Mouse (Mus musculus): ENCODE results near the gene Oasl2.
A peak's percentile ranks its signal among the peaks of the same experiment; 100 is the strongest.
"Not testable (repeated sequence)": the region's sequence is repeated elsewhere in the genome, so short reads cannot be mapped to it uniquely, and the experiment has no call there.

Gene Oasl2

DNA sequence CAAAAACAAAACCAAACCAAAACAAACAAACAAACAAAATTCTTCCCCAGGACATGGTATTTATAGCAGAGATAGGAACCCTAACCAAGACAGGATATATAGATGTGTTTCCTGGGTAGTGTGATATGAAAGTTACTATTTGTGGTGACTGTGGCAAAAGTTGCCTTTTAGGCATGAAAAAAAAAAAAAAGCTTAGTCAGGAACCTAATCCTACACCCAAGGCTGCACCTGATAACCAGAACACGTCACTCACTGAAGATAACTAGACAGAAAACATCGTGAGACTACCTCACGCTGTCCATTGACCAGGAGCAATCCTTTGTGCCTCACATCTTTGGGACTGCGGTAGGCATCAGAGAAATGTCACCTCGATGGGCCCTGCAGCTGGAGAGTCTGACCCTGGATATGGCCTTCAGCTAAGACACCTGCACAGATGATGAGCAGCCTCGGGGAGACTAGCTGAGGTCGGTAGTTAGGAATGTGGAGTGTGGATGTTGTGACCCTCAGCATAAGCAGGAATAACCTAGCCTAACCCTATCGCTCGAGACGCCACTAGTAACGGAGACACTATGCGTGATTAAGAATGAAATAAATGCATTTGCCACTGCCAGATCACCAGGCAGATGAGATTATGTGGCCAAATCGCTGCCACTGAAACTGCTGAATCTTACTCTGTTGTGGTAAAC is at the start of gene Oasl2:
Gene Oasl2, plus strand, starts transcription at position 249 of the 686 bp plus-strand sequence.
- no peak for DNase-seq (ENCODE audit: low spot score)

DNA sequence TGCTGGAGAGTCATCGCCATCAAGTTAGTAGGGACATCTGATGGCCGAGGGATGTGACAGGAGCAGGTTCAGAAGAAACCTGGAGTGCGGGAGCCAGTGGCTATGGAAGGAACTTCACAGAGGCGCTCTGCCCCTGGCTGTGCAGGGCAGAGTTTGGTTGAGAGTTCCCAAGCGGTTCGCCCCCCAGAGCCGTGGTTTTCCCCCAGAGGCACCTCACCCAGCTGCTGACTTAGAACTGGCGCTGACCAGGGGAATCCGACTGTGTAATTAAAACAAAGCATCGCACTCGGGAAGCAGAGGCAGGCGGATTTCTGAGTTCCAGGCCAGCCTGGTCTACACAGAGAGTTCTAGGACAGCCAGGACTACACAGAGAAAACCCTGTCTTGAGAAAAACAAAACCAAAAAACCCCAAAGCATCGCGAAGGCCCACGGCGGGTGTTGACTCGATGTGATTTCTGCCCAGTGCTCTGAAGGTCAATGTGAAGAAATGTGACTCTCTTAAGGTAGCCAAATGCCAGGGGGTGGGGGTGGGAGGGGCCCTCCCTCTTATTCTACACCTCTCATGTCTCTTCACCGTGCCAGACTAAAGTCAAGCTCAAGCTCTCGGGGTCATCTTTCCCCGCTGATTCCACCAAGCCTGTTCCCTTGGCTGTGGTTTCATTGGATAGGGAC is 45.0 kb upstream of the Oasl2 start:
- DNase-seq (ENCODE audit: low spot score) = no peak

DNA sequence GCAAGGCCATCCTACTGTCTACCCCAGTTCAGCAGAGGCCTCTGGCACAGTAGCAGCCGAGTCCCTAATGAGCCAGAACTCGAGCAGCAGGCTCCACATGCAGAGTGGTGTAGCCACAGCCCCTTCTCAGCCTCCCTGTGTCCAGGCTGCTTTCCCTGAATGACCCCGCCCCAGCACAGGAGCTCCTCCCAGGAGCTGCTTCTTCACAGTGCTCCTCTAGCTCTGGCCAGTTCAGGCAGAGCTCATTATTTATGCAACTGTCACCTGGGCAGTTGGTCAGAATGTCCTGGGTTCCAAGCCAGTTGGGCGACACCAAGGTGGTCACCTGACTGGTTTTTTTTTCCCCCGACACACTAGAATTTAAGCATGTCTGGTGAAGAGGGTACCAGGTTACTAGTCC is 43.4 kb upstream of the Oasl2 start, which contains the start of gene 4930519G04Rik:
Gene 4930519G04Rik, plus strand, starts transcription at position 301 of the 400 bp plus-strand sequence.
- DNase-seq (ENCODE audit: low spot score) = not testable (repeated sequence)

DNA sequence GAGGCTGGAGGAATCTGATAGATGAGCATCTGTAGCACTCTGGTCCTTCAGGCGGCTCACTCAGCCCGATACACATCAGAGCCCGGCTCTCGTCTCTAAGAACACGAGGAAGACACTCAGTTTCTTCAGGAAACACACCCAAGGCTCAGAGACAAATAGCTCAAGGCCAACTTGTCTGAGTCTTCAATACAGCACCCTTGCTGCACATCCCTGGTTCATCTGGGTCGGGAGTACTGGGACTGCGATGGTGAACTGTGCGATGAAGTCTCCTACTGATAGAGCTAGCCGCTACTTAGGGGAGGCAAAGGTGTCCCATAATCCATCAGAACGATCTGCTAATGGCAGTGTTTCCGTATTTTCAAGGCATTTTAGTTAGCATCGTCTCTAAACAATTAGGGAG is 38.2 kb upstream of the Oasl2 start, which contains the start of gene Gm9936:
Gene Gm9936, minus strand, starts transcription at position 101 of the 400 bp plus-strand sequence.
- DNase-seq (ENCODE audit: low spot score) = no peak

DNA sequence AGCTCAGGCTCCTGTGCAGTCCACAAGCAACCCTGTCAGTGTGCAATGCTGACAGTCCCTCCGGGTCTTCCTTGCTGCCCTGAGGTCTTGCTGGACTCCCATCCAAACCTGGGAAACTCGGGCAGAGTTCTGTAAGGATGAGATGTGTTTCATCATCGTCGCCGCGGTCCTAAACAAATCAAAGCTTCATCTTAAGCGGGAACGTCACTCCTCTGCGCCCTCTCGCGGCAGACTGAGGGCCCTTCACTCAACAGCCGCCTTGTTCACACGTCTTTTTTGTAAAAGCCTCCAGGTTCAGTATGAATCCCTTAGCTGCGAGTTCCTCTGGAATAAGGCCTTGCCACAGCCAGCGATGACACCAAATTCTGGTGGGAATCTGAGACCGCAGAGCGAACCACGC is 37.5 kb upstream of the Oasl2 start:
- DNase-seq (ENCODE audit: low spot score) = peak; percentile 79

DNA sequence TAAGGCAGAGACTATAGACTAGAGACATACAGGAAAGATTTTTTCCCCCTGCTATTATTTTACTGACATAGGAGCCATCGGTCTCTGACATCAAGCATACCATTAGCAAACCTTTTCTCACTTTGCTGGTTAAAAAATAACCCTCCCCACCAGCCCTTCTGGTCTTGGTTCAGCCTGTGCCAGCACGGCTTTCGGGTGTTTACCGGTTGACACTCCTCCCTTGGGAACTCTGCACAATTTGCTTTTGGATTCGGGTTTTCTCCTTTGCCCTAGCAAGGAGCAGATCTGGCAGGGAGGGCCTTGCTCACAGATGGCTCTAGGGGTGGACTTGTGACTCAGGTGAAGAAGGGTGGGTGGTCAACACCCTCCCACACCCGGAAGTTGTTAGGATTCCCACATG is 35.0 kb upstream of the Oasl2 start:
- DNase-seq (ENCODE audit: low spot score) = no peak

DNA sequence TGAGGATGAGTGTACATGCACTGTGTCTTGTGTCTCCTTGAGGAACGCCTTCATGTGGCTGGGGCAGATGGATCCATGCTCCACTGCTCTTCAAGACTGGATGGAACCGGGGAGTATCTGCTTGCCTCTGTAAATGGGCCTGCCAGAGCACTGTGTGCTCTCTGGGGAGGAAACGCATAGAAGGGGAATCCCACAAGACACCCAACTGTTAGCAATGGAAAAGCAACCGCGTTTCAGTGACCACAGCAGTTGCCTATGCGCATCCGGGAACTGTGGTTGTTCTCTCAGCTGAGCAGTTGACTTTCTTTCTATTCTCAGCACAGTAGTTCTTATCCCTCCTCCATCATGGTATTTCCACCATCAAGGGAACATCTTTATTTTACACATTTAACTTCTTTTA is 31.9 kb upstream of the Oasl2 start:
- no peak for DNase-seq (ENCODE audit: low spot score)

DNA sequence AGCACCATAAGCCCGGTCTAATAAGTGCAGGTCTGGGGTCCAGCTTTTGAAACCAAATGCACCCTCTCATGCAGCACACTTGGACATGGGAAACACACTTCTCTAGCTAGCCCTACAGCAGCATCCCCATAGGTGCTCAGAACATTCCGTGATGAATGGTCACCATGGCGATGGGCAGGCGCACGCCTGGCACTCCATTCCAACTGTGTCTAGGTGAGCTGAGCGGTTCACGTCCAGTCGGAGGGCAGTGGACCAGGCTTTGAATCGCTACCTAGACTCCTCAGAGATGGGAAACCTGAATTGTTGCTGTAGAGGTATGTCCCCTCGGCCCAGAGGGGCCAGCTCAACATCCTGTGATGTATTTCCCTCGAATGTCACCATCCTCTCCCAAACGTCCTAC is 31.5 kb upstream of the Oasl2 start:
- no peak for DNase-seq (ENCODE audit: low spot score)

DNA sequence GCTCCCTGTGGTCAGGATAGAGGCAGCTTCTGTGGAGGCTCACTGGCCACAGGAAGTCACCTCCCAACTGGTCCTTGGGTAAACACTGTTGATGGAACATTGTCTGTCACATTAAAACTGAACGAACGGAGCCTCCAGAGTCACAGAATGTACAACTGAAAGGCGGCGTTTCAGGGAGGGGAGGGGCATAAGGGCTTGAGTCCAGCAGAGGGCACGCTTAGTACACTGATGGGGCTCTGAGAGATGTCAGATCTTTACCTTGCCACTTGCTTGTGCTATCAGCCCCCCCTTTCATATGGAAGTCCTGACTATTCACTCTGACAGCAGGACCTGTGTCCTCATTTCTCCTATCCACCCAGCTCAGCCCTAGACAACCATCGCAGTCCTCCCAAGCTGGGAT is 20.9 kb upstream of the Oasl2 start:
- DNase-seq (ENCODE audit: low spot score) = peak; percentile 40

DNA sequence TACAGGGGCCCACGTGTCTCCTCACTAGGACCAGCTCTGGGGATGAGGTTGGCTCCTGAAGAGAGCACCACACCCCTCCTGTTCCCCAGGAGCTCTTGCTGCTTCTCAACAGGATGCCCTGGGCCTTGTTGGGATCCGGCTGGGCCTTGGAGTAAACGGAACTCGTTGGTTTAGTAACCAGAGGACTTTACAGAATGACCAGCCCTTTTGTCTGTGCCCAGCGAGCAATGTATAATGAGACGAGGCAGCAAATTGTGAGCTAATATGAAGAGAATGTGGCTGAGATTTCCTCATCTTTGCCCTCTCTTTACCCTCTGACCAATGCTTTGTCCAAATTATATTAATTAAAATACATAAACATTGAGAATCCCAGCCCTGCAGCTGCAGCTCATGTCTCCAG is 20.4 kb upstream of the Oasl2 start:
- no peak for DNase-seq (ENCODE audit: low spot score)

DNA sequence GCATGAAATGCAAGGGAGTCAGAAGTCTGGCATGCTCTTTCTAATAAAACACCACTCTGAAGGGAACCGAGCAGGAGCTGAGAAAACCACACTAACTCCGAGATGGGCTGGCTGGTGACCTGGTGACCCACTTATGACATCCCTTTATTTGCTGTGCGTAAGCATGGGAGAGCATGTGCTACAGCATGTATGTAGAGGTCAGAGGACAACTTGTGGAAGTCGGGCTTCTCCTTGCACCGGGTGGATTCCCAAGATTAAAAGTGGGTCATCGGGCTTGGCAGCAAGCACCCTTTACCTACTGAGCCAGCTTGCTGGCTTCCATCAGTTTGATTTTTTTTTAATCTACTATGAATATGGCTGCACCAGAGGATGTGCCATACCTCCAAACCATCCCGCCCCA is 19.2 kb upstream of the Oasl2 start:
- DNase-seq (ENCODE audit: low spot score) = no peak

DNA sequence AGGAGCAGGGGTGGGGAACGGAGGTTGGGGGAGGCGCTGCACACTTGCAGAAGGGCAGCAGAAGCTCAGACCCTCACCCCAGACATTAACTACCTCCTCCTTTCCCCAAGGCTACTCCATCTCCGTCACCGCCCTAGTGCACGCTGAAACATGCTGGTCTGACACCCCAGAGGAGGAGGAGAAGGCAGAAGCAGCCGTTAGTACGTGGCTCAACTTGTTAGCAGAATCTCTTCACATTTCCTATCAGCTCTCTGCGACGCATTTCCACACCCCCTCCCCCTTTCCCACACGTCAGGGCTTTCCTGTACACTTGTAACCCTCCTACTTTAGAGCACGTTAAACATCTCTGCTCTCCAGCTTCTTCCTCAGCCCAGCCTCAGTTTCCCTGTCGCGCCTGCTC is 17.3 kb upstream of the Oasl2 start:
- no peak for DNase-seq (ENCODE audit: low spot score)

DNA sequence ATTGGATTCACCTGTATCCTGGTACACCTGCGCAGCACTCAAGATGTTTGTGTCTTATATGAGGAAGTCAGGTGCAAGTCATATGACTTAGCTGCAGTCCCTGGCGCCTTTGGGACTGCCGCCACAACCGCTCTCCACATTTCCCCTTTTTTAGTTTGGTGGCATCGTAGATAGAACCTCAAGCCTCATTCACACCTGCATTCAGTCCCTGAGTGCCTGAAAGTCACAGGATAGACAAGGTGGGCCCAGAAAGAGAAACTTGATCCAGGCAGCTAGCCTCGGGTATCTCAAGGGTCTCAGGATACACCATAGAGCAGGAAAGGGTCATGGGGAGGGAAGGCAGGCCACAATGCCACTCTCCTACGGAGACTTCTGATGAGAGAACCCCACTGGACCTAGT is 14.4 kb upstream of the Oasl2 start:
- not testable (repeated sequence) for DNase-seq (ENCODE audit: low spot score)

DNA sequence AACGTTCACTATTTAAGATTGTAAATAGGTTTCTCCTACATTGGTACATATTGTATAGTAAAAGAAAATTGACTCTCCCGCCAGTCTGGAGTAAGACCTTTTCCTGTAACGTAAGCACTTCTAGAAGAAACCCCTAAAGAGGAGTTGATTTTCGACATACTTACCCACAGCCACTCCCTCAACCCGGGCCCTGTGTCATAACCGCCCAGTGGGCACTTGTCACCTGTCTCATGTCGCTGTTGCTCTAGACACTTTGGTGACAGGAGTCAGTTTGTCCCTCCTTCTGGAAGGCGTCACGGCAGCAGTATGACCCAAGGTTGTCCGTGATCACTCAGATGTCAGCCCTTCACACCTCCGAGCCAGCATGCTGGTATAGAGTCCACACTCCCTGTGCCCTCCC is 13.7 kb upstream of the Oasl2 start:
- DNase-seq (ENCODE audit: low spot score) = no peak

DNA sequence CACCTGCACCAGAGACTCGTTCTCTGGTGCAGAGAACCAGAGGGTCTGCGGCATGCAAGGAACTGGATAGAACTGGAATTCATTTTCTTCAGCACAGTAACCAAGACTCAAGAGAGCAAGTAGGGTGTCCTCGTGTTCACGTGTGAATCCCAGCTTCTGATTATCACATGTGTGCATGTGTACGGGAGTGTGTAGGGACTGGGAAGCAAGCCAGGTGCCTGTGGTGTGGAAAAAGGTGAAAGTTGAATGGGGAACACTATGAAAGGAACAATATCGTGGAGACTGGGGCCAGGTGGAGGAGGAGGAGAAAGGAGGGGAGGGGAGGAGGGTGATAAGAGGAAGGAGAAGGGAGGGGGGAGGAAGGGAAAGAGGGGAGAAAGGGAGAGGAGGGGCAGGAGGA is 9.9 kb upstream of the Oasl2 start:
- DNase-seq (ENCODE audit: low spot score) = no peak

DNA sequence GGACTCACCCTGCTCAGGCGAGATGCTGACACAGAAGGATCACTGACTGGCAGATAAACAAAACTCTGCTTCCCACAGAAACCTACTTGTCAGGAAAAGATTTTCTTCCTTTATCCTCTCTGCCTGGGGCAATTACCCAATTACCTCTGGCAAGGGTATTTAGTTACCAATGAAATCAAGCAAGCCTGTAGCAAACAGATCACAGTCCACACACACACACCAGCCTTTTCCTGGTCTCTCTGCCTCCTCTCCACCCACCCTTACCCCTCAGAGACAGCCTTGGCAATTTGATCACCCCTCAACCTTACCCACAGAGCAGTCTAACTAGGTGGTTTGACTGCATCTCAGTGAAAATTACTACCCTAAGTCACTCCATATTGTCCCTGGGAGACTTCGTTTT is 7.7 kb upstream of the Oasl2 start:
- no peak for DNase-seq (ENCODE audit: low spot score)

DNA sequence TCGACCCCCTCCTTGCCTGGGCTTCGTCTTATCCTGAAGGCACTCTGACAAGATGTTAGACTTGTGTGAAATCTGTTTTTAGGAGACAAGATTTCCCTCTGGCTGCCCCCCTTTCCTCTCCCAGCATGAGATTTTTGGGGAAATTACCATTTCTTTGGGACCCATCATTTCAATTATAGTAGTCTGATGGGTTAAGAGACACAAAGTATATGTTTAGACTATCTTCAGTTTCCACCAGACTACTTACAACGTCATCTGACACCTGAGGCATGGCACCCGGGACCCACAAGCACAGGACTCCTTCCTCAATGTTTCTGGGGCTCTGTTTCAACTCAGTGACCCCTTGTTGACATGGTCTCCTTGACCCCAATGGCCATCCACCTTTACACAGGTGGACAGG is 1.2 kb upstream of the Oasl2 start:
- no peak for DNase-seq (ENCODE audit: low spot score)

DNA sequence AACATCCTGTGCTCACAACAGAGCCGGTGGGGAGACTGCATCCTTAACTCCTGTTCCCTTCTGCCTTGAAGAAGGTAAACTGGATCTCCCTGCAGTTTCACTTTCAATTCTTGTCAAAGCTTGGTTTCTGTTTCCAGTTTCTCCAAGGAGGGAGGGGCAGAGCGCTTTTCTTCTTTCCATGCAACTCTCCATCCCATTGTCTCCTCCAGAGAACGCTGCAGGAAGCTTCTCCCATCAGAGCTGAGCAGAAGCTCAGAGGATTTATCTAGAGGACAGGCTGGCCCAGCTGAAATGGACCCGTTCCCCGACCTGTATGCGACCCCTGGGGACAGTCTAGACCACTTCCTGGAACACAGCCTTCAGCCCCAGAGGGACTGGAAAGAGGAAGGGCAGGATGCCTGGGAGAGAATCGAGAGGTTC is 648 bp downstream of the Oasl2 start:
- DNase-seq (ENCODE audit: low spot score) = no peak

DNA sequence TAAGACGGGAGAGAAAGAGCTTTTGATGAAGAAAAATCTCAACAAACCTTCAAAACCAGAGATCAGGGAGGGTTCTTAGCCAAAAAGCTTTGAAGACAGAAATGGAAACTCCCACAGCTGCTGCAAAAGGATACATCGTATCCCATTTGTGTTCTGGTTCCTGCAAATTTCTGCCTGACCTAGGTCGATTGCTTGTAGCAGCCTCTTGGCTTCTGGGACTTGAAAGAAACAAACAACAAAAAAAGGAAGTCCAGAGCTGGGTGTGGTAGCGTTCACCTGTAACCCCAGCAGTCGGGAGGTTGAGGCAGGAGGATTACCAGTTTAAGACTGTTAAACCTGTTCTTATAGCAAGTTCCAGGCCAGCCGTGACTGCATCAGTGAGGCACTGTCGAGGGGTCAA is 2.1 kb downstream of the Oasl2 start:
- DNase-seq (ENCODE audit: low spot score) = no peak

DNA sequence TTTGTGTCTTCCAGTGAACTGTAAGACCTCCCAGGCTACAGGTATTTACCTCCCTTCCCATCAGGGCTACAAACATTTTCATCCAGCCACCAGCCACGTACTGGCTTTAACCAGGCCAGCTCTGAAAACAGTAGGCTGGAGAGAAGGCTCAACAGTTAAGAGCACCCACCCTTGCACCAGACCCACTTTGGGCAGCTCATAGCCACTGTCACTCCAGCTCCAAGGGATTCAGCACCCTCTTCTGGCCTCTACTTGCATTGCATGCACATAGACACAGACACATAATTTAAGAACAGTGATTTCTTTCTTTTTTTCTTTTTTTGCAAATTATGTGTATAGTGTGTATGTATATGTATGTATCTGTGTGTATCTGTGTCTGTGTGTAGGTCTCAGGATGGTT is 5.7 kb downstream of the Oasl2 start:
- peak; percentile 38 for DNase-seq (ENCODE audit: low spot score)

DNA sequence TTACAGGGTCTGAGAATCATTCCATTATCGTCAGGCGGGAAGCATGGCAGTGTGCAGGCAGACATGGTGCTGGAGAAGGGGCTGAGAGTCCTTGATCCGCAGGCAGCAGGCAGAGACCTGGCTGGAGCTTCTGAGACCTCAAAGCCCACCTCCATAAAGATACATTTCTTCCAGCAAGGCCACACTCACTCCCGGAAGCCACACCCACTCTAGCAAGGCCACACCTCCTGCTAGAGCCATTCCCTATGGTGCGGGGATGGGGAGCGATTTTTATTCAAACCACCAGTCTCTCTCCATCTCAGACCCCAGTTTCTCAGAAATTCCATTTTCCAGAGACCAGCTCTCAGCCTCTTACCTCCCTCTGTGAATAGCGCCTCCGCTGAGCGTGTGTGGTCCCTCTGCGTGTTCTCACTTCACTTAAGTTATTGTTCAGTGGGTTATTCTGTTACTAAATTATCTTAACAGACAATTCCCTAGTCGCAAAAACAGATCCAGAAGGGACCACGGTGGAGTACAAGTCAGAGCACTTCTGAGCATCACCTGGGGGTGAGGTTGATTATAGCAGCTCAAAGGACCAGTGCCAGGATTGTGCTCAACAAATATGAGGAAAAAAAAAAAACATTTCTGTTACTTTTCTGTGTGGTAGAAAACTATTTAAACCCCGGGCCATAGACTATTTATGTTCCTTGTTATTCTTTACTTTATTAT is 12.0 kb downstream of the Oasl2 start:
- no peak for DNase-seq (ENCODE audit: low spot score)

DNA sequence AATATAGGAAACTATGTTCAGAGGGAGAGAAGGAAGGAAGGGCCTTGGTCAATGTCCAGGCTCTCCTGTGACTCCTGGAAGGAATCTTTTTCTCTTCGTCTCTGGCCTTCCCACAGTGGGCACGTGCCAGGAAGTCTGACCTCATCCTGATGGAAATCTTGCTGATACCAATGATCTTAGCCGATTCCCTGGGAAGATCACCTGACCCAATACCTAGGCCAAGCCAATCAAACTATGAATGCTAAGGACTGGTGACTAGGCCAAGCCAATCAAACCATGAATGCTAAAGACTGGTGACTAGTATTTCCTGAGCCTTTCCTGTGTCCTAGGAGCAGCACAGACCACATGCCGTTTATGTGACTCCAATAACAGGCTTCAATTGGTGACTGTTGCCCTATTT is 16.9 kb downstream of the Oasl2 start:
- no peak for DNase-seq (ENCODE audit: low spot score)

DNA sequence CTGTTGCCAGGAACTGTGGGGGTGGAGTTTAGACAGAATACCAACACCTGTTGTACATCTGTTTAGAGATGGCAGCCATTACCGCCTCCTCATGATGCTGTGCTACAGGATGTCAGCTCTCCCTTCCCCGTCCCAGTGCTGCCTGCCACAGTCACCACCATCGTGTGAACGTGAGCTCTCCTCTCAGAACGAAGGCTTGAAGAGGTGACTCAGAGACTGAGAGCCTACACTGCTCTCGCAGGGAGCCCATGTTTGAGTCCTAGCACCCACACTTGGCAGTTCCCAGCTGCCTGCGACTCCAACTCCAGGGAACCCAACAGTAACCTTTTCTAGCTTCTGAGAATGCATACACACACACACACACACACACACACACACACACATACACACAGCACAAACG is 18.1 kb downstream of the Oasl2 start:
- DNase-seq (ENCODE audit: low spot score) = no peak

All from urinary bladder, postnatal 14 days (tissue).